14 mouse cellular contexts compared by ENCODE assay signal in the genomic region with DNA sequence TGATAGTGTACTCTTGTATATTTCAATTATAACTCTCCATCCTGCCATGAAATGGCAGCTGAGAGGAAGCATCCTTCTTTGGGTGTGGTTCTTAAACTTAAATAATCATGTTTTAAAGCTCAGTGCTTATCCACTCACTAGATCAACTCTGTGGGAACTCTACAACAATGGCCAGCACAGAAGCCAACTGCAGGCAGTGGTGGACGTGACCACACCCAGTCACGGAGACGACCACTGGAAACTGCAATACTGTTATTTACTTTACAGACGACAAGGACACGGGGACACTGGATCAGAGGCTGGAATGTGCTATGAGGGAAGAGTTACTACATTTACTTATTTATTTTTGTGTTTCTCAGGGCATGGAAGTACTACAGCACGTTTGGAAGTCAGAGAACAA.
"Had no signal": no experiment of that assay in that cellular context is flagged by ENCODE, and none has a peak within 500 bp of the region (broad histone marks: within the 10 kb centered on the region; RNA-seq: fewer than 3 reads in every experiment).

No protein-coding gene starts in this region.

- H3K36me3 ChIP-seq: limb, embryonic 13.5 days; neural tube, embryonic 15.5 days; stomach, embryonic 15.5 days had no signal

- H3K4me1 ChIP-seq: neural tube, embryonic 15.5 days; stomach, embryonic 15.5 days had no signal

- H3K9ac ChIP-seq: limb, embryonic 13.5 days; liver, embryonic 14.5 days; lung, embryonic 14.5 days; neural tube, embryonic 15.5 days; stomach, embryonic 15.5 days had no signal

- H3K27me3 ChIP-seq: limb, embryonic 13.5 days; neural tube, embryonic 15.5 days; stomach, embryonic 15.5 days had no signal

- DNase-seq: kidney, adult 11 months; kidney, adult 9 months; kidney, postnatal 36 days; layer of hippocampus, adult 9-11 months; left cerebral cortex, postnatal 4 days; lung, embryonic 14.5 days; midbrain, embryonic 14.5 days; right cerebral cortex, adult 18-20 months; right cerebral cortex, postnatal 25 days had no signal

- H3K9me3 ChIP-seq: limb, embryonic 13.5 days; neural tube, embryonic 15.5 days; stomach, embryonic 15.5 days had no signal

- H3K4me2 ChIP-seq: limb, embryonic 13.5 days; lung, embryonic 14.5 days; neural tube, embryonic 15.5 days; stomach, embryonic 15.5 days had no signal

- H3K4me3 ChIP-seq: limb, embryonic 13.5 days; myocyte; neural tube, embryonic 15.5 days; stomach, embryonic 15.5 days had no signal

- H3K27ac ChIP-seq: limb, embryonic 13.5 days; liver, embryonic 14.5 days; neural tube, embryonic 15.5 days had no signal
